Mouse (Mus musculus) cerebellum, postnatal 10 days (tissue): ENCODE data around the gene Eps8.

Source experiments
- DNase-seq, 2 experiments: peaks; one replicate each; pipeline ENCODE4 v3.0.0; 2021; ENCODE audit warnings: mixed read lengths in 2 of 2

The Eps8 gene

DNA sequence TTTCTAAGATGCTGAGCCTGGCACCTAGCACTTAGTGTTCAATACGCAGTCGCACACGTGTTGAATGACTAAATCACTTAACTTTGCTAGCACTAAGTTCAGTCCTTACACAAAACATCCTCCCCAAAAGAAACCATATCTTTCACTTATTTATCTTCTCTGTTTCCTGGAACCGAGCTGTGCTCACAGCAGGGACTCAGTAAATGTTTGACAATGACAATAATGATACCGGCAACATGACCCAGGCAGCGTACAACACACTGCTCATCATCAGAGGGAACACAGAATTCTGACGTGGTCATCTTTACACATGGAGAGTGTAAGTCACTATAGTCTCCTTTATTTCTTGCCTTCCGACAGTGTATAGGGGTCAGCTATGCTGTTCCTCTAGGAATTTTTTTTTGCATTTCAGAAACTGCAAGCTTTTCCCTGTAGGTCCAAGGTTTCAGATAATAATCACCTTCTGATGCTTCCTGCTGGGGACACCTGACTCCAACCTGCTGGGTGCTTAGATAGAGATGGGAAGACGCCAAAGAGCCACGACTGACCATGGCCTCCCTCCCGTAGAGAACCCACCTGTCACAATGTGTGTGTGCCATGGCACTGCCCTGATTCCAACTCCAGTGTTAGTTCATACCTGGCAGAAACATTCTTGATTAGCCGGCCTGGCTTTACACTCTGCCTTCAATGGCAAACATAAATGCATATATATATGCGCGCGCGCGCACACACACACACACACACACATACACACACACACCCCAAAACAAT, 46.3 kb downstream of the Eps8 start:
- peak; percentile 94 to 95 for DNase-seq

DNA sequence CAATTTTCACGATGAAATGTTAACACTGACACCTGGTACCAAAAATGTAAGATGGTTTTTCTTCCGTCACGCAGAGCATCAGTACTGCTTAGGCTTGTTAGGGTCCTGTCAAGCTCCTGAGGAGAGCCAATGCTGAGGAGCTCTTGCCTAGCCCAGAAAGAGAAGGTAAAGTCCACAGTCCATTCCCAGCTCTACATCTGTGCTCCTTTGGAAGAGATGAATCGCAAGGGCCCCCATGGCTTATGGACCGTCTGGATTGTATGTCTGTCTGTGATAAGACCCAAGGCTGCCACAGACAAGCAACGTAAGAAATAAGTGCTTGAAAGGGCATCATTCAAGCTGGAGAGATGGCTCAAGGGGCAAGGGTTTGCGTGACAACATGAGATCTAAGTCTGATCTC, 48.1 kb downstream of the Eps8 start:
- no peak for DNase-seq

GRCm38 (mm10) chr6:137604417-137605248, 50.0 kb downstream of the Eps8 start:
- DNase-seq = peak; percentile 63 to 64

DNA sequence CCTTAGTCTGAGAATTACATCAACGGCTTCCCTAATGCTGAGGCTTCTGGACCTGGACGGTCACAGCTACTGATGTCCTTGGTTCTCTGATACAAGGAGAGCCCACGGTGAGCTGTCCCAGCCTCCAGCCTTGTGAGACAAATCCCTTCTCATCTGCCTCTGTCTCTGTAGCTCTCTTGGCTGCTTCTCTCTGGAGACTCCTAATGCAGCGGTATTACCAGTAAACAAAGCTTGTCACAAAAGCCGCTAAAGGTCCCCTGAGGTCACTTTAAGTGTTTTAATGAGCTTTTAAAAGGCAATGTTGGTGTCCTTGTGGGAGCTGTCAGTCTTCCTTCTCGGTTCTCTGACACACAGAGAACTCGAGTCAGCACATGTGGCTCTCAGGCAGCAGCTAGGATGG, 56.4 kb downstream of the Eps8 start:
- DNase-seq = no peak

DNA sequence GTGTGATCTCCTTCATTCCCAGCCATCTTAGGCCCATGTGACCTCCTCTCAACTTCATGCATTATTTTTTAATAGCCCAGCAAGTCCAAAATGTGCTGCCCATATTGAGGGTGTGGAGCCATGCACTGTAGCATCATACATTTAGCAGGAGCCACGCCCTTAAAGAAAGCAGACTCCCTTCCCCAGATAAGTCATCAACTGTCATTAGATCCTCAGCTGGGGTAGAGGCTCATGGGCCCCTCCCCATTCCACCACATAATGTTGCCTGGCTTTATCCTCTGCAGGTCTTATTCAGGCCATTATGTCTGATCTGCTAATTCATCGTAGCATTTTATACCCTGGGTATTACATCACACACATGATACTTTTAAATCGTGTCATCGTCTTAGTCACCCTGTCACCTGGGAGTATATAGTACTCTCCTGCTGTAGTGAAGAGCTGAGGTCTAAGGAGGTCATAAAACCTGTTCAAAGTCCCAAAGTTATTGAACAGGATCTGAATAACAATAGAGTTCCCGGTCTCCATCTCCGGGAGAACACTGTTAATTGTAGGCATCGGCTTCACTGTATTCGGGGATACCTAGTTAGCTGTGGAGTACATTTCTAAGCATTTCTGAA, 57.1 kb downstream of the Eps8 start:
- no peak for DNase-seq

DNA sequence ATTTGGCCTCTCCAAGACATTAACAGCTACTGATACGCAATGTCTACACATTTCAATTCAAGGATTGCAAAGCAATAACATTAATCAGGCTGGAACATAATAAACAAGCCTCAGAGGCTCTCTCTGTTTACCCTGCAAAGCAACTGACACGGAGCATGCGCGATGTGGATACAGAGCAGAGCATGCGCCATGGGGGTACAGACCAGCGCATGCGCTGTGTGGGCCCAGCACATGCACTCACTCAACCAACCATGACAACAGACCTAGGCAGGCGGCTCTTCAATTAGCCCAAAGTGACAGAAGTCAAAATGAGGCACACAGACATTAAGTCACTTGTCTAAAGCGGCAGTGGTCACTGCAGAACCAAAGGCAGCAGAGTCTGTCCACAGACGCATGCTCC, 62.1 kb downstream of the Eps8 start:
- no peak for DNase-seq

DNA sequence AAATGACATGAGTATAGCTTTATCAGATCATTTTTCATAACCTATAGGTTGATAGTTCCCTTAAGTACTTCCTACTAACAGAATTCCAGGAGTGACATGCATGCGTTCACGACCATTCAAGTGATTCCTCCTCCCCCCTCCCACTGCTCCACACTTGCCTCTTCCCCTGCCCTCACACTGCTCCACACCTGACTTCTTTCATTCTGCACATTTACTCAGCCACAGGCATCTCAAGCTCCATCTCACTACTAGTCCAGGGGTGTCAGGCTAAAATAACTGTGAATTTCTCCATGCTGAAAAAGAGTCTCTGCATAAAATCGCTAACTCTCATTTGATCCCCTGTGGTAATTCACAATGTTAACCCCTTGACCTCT, 65.4 kb downstream of the Eps8 start:
- DNase-seq = no peak

GRCm38 (mm10) chr6:137588481-137589244, 66.0 kb downstream of the Eps8 start:
- no peak for DNase-seq

DNA sequence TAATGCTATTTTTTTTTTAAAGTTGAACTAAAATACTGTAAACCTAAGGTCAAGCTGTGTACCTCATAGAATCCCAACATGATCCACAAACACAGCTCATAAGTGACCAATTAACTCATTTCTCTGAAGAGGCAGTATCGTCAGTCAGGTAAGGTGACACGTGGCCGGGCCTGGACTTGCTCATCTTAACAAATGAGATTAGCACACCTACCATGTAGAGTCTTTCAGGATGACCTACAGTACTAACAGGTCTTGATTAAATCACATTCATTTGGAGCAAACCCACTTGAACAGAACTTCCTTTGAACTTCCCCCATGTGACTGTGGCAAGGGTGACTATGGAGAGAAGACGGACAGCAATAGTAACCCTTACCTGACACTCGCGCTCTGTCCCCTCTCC, 66.8 kb downstream of the Eps8 start:
- DNase-seq = no peak

DNA sequence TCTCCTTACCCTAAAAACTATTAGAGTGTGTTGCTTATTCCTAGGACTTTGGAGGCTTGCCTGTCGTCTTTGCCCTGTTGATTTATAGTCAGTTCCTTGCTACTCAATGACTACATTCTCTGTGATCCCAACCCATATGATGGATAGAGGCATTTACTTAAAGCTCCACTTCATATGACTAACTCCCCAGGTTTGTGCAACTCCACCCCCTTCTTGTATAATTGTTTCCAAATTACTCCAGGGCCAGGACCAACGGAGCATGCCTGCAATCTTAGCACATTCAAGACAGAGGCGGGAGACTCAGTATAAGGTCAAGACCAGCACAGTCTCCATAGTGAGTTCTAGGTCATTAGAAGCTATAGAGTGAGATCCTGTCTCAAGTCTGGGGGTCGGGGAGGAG, 69.4 kb downstream of the Eps8 start:
- no peak for DNase-seq

DNA sequence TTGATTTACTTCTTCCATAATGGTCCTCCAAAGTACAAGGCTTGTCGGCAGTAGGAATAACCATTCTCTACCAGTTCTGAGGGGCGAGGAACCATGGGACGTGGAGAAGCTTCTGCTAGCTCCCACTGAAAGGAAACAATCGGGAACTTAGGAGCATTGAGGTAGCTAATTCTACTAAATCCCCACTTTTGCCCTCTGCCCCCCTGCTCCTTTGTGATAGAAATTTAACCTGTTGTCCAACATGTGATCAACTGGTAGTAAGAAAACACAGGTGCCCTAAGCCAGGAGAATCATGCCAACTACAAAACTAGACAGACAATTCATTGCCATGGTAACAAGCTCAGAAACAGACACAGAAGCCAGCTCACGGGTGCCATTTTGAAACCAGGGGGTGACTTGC, 71.6 kb downstream of the Eps8 start:
- DNase-seq = no peak

GRCm38 (mm10) chr6:137582207-137582889, 72.3 kb downstream of the Eps8 start:
- DNase-seq = no peak

- DNase-seq = no peak
Measured at GRCm38 (mm10) chr6:137581331-137582010, 73.2 kb downstream of the Eps8 start.

DNA sequence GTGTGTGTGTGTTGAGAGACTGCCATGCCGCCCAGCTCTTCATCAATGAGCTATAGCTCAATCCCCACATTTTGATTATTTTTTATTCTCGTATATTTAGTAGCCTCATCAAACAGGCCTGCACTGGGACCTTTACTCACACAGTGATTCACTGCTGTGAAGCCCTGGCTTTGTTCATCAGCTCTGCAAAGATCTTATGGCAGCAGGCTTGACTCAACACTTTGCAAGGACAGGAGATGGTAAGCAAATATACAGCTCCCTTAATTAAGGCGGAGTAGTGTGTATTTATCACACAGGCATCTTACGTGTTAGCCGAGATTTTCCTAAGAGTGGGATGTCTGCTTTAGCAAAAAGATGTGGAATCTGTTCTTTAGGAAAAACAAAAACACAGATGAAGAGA, 74.2 kb downstream of the Eps8 start:
- no peak for DNase-seq

- DNase-seq = no peak
Measured at GRCm38 (mm10) chr6:137576670-137577371, 77.9 kb downstream of the Eps8 start.

DNA sequence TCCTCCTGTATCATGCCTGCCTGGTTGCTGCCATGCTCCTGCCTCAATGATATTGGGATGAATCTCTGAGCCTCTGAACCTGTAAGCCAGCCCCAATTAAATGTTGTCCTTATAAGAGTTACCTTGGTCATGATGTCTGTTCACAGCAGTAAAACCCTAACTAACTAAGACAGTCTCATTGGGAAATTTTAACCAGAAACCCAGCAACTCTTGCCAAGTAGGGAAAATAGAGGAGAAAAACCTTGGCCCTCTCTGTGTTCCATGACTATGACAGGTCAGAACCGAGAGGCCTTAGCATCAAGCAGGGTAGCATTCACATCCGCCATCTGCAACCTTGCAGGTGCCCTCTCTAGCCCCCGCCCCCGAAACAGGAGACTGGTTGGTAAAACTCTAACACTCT, 78.6 kb downstream of the Eps8 start:
- DNase-seq = no peak

- no peak for DNase-seq
Measured at GRCm38 (mm10) chr6:137573897-137574296, 80.8 kb downstream of the Eps8 start.

DNA sequence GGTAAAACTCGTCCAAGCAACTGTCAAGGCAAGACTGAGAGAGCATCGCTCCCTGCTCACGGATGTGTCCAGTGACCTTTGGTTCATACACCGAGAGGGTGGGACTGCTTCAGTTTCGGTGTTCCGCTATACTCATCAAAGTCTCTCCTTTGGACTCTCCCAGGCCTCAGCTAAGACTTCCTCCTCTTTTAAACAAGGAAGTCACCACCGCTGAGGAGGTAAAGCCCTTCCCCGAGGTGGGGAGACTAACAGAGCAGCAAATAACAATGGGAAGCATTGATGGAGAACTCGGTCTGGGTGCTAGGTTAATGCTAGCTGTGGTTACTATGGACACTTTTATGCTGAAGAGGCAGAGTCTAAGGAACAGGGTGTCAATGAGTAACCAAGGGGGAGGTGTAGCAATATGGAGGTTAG, 84.0 kb downstream of the Eps8 start:
- no peak for DNase-seq

DNA sequence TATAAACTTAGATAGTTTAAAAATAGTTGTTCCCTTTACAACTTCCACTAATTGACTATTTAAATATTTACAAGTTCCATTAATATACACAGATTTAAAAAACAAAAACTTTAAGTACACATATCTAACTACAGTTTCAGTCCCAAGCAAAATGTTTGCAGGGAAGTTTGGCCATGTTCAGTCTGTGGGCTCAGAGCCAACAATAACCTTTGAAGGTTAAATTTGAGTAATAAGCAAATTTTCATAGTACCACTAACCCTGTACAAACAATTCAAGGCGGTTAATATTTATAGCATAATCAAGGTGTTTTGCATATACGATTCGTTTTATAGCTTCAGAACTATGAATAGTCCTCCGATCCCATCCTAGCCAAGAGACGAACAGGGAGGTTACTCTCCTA, 84.7 kb downstream of the Eps8 start:
- DNase-seq = no peak

DNA sequence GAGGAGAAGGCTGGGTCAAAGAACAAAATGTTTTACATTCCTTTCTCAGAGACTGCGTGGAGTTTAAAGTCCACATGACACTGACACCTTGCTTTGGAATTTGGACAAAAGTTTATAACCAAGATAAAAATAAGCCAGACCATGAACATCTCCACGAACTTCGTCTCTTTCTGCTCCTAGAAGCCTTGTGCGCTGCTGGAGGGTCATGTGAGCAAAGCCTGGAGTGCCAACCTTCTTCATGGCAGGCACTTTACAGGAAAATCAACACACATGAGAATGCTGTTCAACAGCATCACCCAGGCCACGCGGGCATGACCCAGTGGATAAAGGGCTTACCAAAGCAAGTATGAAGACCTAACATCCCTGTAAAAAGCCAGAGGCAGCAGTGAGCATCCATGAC, 85.6 kb downstream of the Eps8 start:
- no peak for DNase-seq

GRCm38 (mm10) chr6:137565890-137566289, 88.8 kb downstream of the Eps8 start:
- DNase-seq = no peak
